In the genomic region with DNA sequence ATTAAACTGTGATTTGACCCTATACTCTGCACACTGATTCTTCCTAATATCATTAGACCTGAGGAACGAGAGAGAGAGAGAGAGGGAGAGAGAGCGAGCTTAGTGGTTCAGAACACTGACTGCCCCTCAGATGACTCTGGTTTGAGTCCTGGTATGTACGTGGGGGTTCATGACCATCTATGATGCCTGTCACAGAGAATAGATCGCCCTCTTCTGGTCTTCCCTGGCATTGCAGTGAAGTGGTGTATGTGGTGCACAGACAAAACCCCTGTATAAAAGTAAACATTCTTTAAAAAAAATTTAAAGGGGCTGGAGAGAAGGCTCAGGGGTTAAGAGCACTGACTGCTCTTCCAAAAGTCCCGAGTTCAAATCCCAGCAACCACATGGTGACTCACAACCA, we compare ENCODE assay signal across 7 mouse cellular contexts.
DNase-seq lines count a peak whose midpoint lies in the region; ATAC-seq and TF ChIP-seq lines count a peak whose summit lies in the region.

No protein-coding gene starts in this region.

- H3K27me3 ChIP-seq in intestine, embryonic 14.5 days (replicated peaks; ENCODE audit: control insufficient read depth, insufficient read depth, low read length) = no peaks in the 10 kb centered on the region
- no peaks in the 10 kb centered on the region for H3K27me3 ChIP-seq in liver, embryonic 14.5 days (ENCODE audit: control insufficient read depth, insufficient read depth, low read length)

- peak; percentile 31 for DNase-seq in right cerebral cortex, adult 18-20 months
- DNase-seq in right cerebral cortex, postnatal 25 days = no peak
- peak; percentile 43 for DNase-seq in WW6 (ENCODE audit: low read depth, low spot score)
- DNase-seq in intestine, embryonic 14.5 days (ENCODE audit: low spot score) = peak; percentile 85
- peak; percentile 22 to 37 (median 30) for DNase-seq in liver, embryonic 14.5 days (ENCODE audit: low read depth in 3 of 3, low spot score in 3 of 3)
- DNase-seq in skeletal muscle tissue, adult 2 months (ENCODE audit: low read depth, low spot score) = peak; percentile 40

- H3K4me1 ChIP-seq in intestine, embryonic 14.5 days (replicated peaks; ENCODE audit: control insufficient read depth, insufficient read depth, low read length) = peaks cover 6% of the 10 kb centered on the region
- H3K4me1 ChIP-seq in liver, embryonic 14.5 days (replicated peaks; ENCODE audit: control insufficient read depth in 2 of 2, insufficient read depth in 2 of 2, low read length in 1 of 2) = no peaks in the 10 kb centered on the region; a peak in 1 of 4 replicates

- WGBS in intestine, embryonic 14.5 days = 49% methylated on average over 5 of the region's 5 CpGs
- whole genome bisulfite sequencing in liver, embryonic 14.5 days (ENCODE audit: insufficient replicate concordance) = 18% methylated on average over 5 of the region's 5 CpGs

- no peak overlapping the region for H3K4me2 ChIP-seq in intestine, embryonic 14.5 days (ENCODE audit: low read length)
- no peak overlapping the region for H3K4me2 ChIP-seq in liver, embryonic 14.5 days (ENCODE audit: low read depth)

- TF ChIP-seq CTCF in liver, embryonic 14.5 days (IDR thresholded peaks at IDR 0.05; ENCODE audit: low read depth) = peak; percentile 77

- H3K9me3 ChIP-seq in intestine, embryonic 14.5 days (ENCODE audit: control insufficient read depth, low read length) = no peaks in the 10 kb centered on the region
- H3K9me3 ChIP-seq in liver, embryonic 14.5 days (ENCODE audit: control insufficient read depth, low read length) = no peaks in the 10 kb centered on the region

- H3K36me3 ChIP-seq in intestine, embryonic 14.5 days (ENCODE audit: control insufficient read depth, insufficient read depth, low read length) = no peaks in the 10 kb centered on the region
- no peaks in the 10 kb centered on the region for H3K36me3 ChIP-seq in liver, embryonic 14.5 days (replicated peaks; ENCODE audit: control insufficient read depth, insufficient read depth, low read depth)

- no peak overlapping the region for H3K4me3 ChIP-seq in intestine, embryonic 14.5 days (ENCODE audit: low read depth, low read length)
- H3K4me3 ChIP-seq in liver, embryonic 14.5 days (ENCODE audit: insufficient read depth in 1 of 2, low read depth in 2 of 2, low read length in 2 of 2) = no peak overlapping the region

- no peak overlapping the region for H3K9ac ChIP-seq in intestine, embryonic 14.5 days (ENCODE audit: low read length)
- no peak overlapping the region for H3K9ac ChIP-seq in liver, embryonic 14.5 days (replicated peaks)

- H3K27ac ChIP-seq in intestine, embryonic 14.5 days (ENCODE audit: low read depth) = no peak overlapping the region
- no peak overlapping the region for H3K27ac ChIP-seq in liver, embryonic 14.5 days

- ATAC-seq in common myeloid progenitor, adult 5-6 weeks (replicated peaks; ENCODE audit: low read depth, poor library complexity, severe bottlenecking) = peak; percentile 88
- no peak for ATAC-seq in intestine, embryonic 14.5 days (replicated peaks; ENCODE audit: low FRiP score, low TSS enrichment, low read depth)
- ATAC-seq in liver, embryonic 14.5 days (ENCODE audit: insufficient read depth) = no peak

- TF ChIP-seq EP300 in liver, embryonic 14.5 days (IDR thresholded peaks at IDR 0.05; ENCODE audit: low read depth) = no peak
